Mouse (Mus musculus): ENCODE results near the gene Tbc1d1.
"Not testable (repeated sequence)": the region's sequence is repeated elsewhere in the genome, so short reads cannot be mapped to it uniquely, and the experiment has no call there.

Tbc1d1 gene

GRCm38 (mm10) chr5:64343972-64344700 is 188.0 kb downstream of the Tbc1d1 start:
- in situ Hi-C loops (cut with MboI; ENCODE audit: low sequenced_read_pairs), result no loop called here

GRCm38 (mm10) chr5:64345181-64345735 is 189.2 kb downstream of the Tbc1d1 start:
- in situ Hi-C loops (cut with MboI; ENCODE audit: low sequenced_read_pairs), result no loop called here

DNA sequence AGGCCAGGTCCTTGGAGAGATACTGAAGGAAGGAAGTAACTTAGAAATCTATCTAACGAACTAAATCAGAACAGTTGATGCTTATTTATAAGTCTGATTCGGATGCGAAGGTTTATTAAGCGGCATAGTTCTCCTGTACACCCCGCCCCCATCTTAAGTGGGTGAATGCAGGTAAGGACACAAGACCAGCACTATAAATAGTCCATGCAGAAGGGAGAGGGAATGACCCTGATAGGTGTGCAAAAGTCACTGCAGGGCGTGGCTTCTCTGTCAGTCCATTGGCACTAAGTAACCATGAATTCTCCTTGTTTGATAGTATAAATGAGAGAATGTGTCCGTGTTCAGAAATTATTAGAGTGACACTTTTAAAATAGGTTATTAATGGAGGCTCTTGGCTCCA is 189.7 kb downstream of the Tbc1d1 start:
- in situ Hi-C loops (cut with MboI; ENCODE audit: low sequenced_read_pairs), result no loop called here

DNA sequence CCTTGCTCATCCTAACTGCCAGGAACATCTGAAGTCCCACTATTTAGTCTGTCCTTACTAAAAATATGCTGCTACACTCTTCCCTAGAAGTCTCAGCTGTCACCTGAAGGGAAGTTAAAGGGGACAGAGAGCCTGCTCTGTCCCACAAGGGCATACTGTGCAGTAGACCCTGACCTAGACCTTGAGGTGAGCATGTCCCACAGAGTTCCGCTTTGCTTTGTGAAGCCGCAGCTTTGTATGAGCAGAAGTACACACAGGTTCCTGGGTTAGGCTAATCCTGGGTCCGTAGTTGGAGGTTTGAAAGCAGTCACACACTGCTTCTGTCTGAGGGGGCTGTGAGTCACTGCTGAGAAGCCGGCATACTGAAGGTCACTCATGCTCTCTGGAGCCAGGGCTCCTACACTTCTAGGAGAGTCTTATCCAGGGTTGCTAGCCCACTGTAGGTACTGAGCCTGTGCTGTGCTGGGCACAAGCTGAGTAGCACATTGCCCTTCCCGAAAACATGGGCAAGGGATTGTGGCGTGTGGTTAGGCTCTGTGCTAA is 190.3 kb downstream of the Tbc1d1 start:
- in situ Hi-C loops (cut with MboI; ENCODE audit: low sequenced_read_pairs), result no loop called here

GRCm38 (mm10) chr5:64348166-64348565 is 192.1 kb downstream of the Tbc1d1 start:
- in situ Hi-C loops (cut with MboI; ENCODE audit: low sequenced_read_pairs), result no loop called here

DNA sequence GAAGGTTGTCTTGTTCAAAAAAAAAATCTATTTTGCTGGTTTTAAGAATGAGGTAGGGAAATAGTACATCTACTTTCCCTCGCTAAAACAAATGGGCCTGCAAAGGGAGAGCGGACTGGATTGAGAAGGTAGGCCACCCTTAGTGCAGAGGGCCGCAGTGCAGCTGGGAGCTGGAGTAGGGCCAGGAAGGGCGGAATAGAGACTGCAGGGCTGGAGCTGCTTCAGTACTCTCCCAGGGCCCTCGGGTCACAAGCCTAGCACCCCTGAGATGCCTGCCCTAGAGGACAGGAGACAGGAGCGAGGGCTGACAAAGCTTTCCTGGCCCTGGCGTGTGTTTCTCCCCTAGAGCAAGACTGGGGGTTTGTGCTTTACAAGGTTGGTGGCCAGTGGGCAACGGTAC is 192.7 kb downstream of the Tbc1d1 start:
- in situ Hi-C loops (cut with MboI; ENCODE audit: low sequenced_read_pairs), result no loop called here

- in situ Hi-C loops (cut with MboI; ENCODE audit: low sequenced_read_pairs), result no loop called here
These were observed 195.9 kb downstream of the Tbc1d1 start for GRCm38 (mm10) chr5:64351968-64352367.

GRCm38 (mm10) chr5:64358639-64359584 is 202.8 kb downstream of the Tbc1d1 start:
- in situ Hi-C loops (cut with MboI; ENCODE audit: low sequenced_read_pairs), result no loop called here

DNA sequence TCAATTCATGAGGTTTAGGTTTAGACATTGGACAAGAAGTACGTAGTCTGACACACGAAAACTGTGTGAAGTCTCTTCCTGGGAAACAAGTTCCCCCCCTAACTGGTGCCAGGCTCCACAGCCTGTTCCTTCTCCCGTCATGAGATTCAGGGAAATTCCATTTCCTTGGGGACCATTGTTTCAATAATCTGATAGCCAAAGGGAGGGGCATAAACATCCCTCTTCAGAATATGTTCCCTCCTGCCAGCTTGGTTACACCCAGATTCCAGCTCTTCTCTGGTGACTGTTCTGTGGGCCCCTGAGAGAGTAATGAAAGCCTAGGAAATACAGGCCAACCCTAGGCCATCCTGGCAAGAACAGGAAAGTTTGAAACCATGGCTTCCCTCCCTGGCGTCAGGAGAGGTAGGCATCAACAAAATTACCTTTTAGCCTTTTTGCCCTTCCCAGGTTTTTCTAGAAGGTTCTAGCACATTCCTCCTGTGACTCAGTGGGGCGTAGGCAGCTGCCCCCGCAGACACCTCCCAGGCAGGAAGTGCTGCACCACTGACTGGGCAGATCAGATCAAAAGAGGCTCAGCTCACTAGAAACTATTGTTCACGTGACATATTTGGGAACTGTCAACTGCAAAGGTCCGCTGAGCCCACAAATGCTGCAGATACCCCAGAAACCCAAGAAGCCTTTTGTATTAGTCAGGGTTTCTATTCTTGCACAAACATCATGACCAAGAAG is 204.2 kb downstream of the Tbc1d1 start:
- in situ Hi-C loops (cut with MboI; ENCODE audit: low sequenced_read_pairs), result no loop called here

DNA sequence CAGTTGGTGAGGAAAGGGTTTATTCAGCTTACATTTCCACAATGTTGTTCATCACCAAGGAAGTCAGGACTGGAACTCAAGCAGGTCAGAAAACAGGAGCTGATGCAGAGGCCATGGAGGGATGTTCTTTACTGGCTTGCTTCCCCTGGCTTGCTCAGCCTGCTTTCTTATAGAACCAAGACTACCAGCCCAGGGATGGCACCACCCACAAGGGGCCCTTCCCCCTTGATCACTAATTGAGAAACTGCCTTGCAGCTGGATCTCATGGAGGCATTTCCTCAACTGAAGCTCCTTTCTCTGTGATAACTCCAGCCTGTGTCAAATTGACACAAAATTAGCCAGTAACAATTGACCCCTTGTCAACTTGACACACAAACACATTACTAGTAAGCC is 204.8 kb downstream of the Tbc1d1 start:
- in situ Hi-C loops (cut with MboI; ENCODE audit: low sequenced_read_pairs), result not testable (repeated sequence)

DNA sequence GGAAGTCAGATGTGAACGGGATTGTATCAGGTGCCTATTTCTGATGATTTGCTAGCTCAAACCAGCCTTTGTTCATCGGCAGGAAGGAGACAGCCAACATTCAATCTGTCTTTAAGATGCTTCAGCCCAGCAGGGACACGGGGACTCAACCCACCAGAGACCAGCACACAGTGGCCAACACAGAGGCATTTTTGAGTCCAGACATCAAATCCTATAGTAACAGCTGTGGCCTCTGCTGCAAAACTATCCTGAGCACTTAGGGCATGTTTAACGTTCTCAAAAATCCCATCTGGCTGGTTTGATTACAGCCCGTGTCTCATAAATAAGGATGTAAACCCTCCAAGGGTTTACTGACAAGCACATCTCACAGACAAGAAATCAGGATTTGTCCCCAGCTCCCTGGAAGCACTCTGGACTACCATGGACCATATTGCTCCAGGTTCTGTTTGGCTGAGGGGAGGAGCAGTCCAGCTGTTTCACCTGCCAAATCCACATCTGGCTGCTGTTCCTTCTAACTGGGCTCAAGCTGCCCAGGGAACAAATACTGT is 207.8 kb downstream of the Tbc1d1 start:
- in situ Hi-C loops (cut with MboI; ENCODE audit: low sequenced_read_pairs), result no loop called here

DNA sequence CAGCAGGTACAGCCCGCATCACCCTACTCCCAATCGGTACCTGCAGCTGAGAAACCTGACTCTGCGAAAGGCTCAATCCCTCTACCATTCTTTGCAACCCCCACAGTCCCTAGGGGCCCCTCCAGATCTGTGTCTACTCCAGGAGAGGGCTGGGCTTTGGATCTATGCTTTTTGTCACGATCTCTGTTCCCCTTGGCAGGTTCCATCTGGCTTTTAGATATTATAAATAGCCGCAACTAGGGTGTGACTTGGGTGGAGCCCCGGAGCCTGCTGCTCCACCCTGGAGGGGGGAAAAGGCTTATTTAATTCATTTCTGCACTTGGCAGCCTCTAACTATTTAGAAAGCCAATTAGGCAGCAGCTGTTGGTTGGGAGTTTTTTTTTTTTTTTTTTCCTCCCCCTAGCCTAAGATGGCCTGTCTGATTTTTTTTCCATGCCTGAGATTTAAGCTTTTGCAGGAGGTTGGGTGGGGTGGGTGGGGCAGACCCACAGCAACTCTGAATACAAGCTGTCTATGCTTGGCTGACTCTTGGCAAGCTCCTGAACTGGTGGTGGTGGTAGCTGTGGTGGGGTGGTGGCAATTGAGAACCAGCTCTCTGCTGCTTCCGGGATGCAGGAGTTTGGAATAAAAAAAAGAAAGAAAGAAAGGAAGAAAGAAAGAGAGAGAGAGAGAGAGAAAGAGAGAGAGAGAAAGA is 208.5 kb downstream of the Tbc1d1 start:
- in situ Hi-C loops (cut with MboI; ENCODE audit: low sequenced_read_pairs), result no loop called here

GRCm38 (mm10) chr5:64365187-64366066 is 209.3 kb downstream of the Tbc1d1 start:
- in situ Hi-C loops (cut with MboI; ENCODE audit: low sequenced_read_pairs), result no loop called here

GRCm38 (mm10) chr5:64366113-64366512 is 210.0 kb downstream of the Tbc1d1 start:
- in situ Hi-C loops (cut with MboI; ENCODE audit: low sequenced_read_pairs), result no loop called here

DNA sequence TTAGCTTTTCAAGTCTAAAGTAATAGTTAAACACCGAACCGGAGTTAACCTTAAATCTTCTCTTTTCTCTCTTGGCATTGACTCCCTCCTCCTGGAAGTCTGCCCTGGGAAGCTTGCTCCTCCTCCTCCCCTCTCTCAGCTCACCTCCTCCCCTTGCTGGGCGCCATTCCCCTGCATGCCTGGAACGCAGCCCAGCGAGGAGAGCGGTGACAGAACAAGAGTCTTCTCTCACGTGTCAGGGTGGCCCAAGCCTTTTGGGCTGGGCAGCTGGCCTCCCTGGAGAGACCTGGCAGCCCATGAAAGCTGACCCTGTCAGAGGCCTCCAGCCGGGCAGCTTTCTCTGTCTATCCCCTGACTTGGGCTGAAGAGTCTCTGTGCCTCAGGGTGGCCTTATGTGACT is 211.3 kb downstream of the Tbc1d1 start:
- in situ Hi-C loops (cut with MboI; ENCODE audit: low sequenced_read_pairs), result no loop called here

DNA sequence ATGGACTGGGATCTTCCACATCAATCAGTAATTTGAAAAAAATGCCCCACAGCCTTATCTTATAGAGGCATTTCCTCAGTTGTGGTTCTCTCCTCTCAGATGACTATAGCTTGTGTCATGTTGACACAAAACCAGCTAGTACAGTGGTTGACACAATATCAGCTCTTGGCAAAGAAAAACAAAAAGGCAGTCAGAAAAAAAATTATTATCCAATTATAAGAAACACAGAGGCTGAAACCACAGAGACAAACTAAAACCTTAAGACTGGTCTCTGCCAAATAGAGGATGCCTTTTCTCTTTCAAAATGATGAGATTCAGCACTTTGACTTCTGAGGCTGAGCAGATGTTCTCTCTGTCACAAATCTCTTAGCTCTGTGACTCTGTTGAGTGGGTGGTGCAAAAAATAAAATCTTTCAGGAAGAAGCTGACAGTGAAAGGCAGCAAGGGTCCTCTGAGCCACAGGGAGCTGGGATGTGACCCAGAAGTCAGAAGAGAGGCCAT is 215.3 kb downstream of the Tbc1d1 start:
- in situ Hi-C loops (cut with MboI; ENCODE audit: low sequenced_read_pairs), result no loop called here

- in situ Hi-C loops (cut with MboI; ENCODE audit: low sequenced_read_pairs), result no loop called here
These were observed 216.3 kb downstream of the Tbc1d1 start for GRCm38 (mm10) chr5:64372292-64372961.

DNA sequence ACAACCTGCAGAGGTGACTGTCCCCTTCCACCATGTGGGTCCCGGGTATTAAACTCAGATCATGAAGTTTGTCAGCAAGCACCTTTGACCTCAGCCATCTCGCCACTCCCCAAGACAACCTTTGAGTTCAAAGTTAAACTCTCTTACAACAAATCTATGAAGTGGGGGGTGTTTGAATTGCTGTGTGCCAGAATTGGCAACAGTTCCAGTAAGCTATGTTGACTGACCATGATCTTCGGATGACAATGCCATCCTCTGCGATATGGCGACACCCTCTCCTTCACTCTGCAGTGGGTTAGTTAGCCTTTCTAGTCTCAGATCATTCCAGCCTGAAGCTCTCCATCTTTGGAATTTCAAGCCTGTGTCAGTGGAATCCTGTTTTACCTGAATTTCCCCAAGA is 217.6 kb downstream of the Tbc1d1 start:
- in situ Hi-C loops (cut with MboI; ENCODE audit: low sequenced_read_pairs), result no loop called here

Measured in CH12F3 (cell line).